Mouse (Mus musculus): ENCODE measurements around the gene Gm21761.
"Not testable (repeated sequence)": the region's sequence is repeated elsewhere in the genome, so short reads cannot be mapped to it uniquely, and the experiment has no call there.

DNA sequence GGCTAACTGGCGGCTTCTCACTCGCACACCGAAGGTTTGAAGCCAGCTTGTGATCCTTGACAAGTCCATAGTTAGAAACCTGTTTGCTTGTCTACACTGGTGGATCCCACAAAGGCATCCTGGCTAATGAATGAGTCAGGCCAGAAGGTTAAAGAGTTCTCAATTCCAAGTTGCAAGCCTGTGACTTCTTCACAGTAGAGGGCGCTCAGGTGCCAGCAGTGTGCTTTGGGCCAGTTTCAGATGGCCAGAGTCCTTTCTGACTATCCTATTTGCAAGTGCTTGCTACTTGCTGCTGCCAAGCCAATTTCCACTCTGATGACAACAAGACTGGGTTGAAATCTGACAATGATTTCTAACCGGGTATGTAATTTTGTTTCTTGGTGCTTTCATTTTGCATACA is 30.5 kb downstream of the Gm21761 start:
- TF ChIP-seq JUN (IDR thresholded peaks at IDR 0.05; ENCODE audit: insufficient read depth, low read depth, low read length); ZMIZ1 (IDR thresholded peaks at IDR 0.05; ENCODE audit: low read depth, low read length); CTCF (conservative IDR thresholded peaks at IDR 0.05 in 1 of 2, IDR thresholded peaks at IDR 0.05 in 1 of 2; ENCODE audit: low read depth in 2 of 2, low read length in 2 of 2); E2F4 (IDR thresholded peaks at IDR 0.05; ENCODE audit: insufficient replicate concordance, low read depth, low read length); GABPA (IDR thresholded peaks at IDR 0.05; ENCODE audit: insufficient replicate concordance, low read depth, low read length); RAD21 (IDR thresholded peaks at IDR 0.05; ENCODE audit: low read depth, low read length); POLR2AphosphoS2 (IDR thresholded peaks at IDR 0.05; ENCODE audit: low read depth, low read length); POLR2A (IDR thresholded peaks at IDR 0.05; ENCODE audit: low read depth, low read length): not testable (repeated sequence)

All from CH12.LX (cell line).